Mouse (Mus musculus): Measurements from ENCODE around the gene Gpsm1.
"Not testable (repeated sequence)": the region's sequence is repeated elsewhere in the genome, so short reads cannot be mapped to it uniquely, and the experiment has no call there.

Gene Gpsm1

GRCm38 (mm10) chr2:26380871-26381270, 65.6 kb downstream of the Gpsm1 start:
- not testable (repeated sequence) for DNase-seq

- DNase-seq = peak; percentile 8
These were observed 72.4 kb downstream of the Gpsm1 start for GRCm38 (mm10) chr2:26387713-26388112.

- DNase-seq = no peak
These were observed 73.4 kb downstream of the Gpsm1 start for GRCm38 (mm10) chr2:26388682-26389153.

GRCm38 (mm10) chr2:26389154-26389690, 73.9 kb downstream of the Gpsm1 start, which contains the start of the genes Entr1 and Pmpca:
Gene Entr1, minus strand, starts transcription at chr2:26389316.
Gene Pmpca, plus strand, starts transcription at chr2:26389339.
- peak; percentile 93 for DNase-seq

- no peak for DNase-seq
These were observed 75.6 kb downstream of the Gpsm1 start for GRCm38 (mm10) chr2:26390954-26391353.

GRCm38 (mm10) chr2:26391617-26392016, 76.3 kb downstream of the Gpsm1 start:
- DNase-seq = no peak

All from thymus, postnatal 4 days (tissue).